ENCODE assay signal across 15 mouse cellular contexts in genomic region chr2:4406977-4407376, GRCm38 (mm10).
DNase-seq lines count a peak whose midpoint lies in the region; ATAC-seq lines count a peak whose summit lies in the region.
"Had no signal": no experiment of that assay in that cellular context is flagged by ENCODE, and none has a peak within 500 bp of the region (broad histone marks: within the 10 kb centered on the region; RNA-seq: fewer than 3 reads in every experiment).

No protein-coding gene starts in this region.

- WGBS in heart, embryonic 11.5 days (ENCODE audit: insufficient replicate concordance) = 72% methylated on average over 5 of the region's 5 CpGs

- peak; percentile 84 for DNase-seq in heart, adult 11 months
- DNase-seq in retina, postnatal 1 day = peak; percentile 26
- DNase-seq in retina, embryonic 14.5 days (ENCODE audit: low spot score) = no peak
- peak; percentile 76 for DNase-seq in layer of hippocampus, adult 9-11 months
- peak; percentile 74 for DNase-seq in telencephalon, adult 2 months (ENCODE audit: low read depth, low spot score)
- DNase-seq in thymus, postnatal 10 days (ENCODE audit: low spot score in 2 of 2) = no peak
- DNase-seq in gastrocnemius, postnatal 10 days = no peak
- DNase-seq: adrenal gland, postnatal 25 days; gastrocnemius, adult 2 months; spleen, adult 18-20 months; thymus, postnatal 4 days had no signal

- no peaks in the 10 kb centered on the region for H3K27me3 ChIP-seq in heart, embryonic 11.5 days (ENCODE audit: control insufficient read depth, insufficient read depth, low read length)
- H3K27me3 ChIP-seq: embryonic facial prominence, embryonic 13.5 days; kidney, embryonic 15.5 days had no signal

- H3K4me1 ChIP-seq in heart, embryonic 11.5 days (ENCODE audit: control insufficient read depth, insufficient read depth, low read length) = no peaks in the 10 kb centered on the region; the same call in 1 of the 2 replicates

- H3K27ac ChIP-seq in heart, embryonic 11.5 days (ENCODE audit: low read depth, low read length) = no peak overlapping the region
- H3K27ac ChIP-seq: embryonic facial prominence, embryonic 13.5 days; gastrocnemius, adult 2 months; kidney, embryonic 15.5 days had no signal

- H3K4me3 ChIP-seq in heart, embryonic 11.5 days (ENCODE audit: low read depth, low read length) = no peak overlapping the region
- H3K4me3 ChIP-seq: embryonic facial prominence, embryonic 13.5 days; gastrocnemius, adult 2 months; kidney, embryonic 15.5 days had no signal

- no peaks in the 10 kb centered on the region for H3K36me3 ChIP-seq in heart, embryonic 11.5 days (ENCODE audit: control insufficient read depth, insufficient read depth, low read length)
- H3K36me3 ChIP-seq: embryonic facial prominence, embryonic 13.5 days; kidney, embryonic 15.5 days had no signal

- H3K9ac ChIP-seq in heart, embryonic 11.5 days (ENCODE audit: low read depth, low read length) = no peak overlapping the region
- H3K9ac ChIP-seq: embryonic facial prominence, embryonic 13.5 days; kidney, embryonic 15.5 days had no signal

- no peaks in the 10 kb centered on the region for H3K9me3 ChIP-seq in heart, embryonic 11.5 days (replicated peaks; ENCODE audit: control insufficient read depth, low read length)
- H3K9me3 ChIP-seq: embryonic facial prominence, embryonic 13.5 days; kidney, embryonic 15.5 days had no signal

- no peak for ATAC-seq in heart, embryonic 11.5 days (replicated peaks; ENCODE audit: insufficient number of reproducible peaks, low FRiP score, low TSS enrichment)
- ATAC-seq: lung, postnatal 0 days had no signal

- H3K4me2 ChIP-seq in heart, embryonic 11.5 days = no peak overlapping the region
- H3K4me2 ChIP-seq: embryonic facial prominence, embryonic 13.5 days; kidney, embryonic 15.5 days had no signal

Comparison
In these comparisons a context has a peak if more than half of its experiments do, and no peak if none do; other contexts are left out.
1. DNase-seq: peak in heart, adult 11 months (single experiment), retina, postnatal 1 day (single experiment), layer of hippocampus, adult 9-11 months (single experiment) and telencephalon, adult 2 months (single experiment); none in retina, embryonic 14.5 days (single experiment), thymus, postnatal 10 days (0 of 2) and gastrocnemius, postnatal 10 days (single experiment).